Mouse (Mus musculus) spleen, postnatal 36 days (tissue): Measurements from ENCODE around the gene Cfap58.

Experiments used
- DNase-seq, 2 experiments: peaks; one replicate each; pipeline ENCODE4 v3.0.0; 2022; ENCODE audit warnings: low spot score in 2 of 2, mixed read lengths in 1 of 2

Gene Cfap58

DNA sequence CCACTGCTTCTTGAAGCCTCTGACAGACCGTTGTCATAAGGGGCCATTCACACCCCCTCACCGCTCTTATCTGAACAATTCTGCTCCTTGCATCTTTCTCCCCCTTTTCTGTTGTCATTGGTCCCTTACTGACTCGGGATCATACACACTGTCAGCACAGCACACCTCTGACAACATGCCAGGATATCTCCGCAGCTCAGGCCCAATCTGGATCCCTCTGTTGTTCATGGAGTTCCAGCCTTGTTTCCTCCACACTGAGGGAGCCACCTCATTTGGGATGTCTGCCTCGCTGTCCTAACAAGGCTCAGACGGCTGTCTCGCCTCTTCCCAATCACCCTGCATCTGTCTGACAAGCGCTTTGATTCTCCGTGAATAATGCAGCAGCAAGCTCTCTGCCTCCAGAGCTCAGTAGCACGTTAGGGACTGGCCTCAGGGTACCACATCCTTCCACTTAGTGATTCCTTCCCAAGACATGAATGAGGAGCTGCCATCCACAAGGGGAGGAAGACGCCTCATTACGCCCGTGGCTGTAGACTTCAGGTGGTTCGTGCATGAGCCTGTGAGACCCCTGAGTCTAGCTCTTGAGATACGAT, 40.7 kb downstream of the Cfap58 start:
- no peak for DNase-seq

DNA sequence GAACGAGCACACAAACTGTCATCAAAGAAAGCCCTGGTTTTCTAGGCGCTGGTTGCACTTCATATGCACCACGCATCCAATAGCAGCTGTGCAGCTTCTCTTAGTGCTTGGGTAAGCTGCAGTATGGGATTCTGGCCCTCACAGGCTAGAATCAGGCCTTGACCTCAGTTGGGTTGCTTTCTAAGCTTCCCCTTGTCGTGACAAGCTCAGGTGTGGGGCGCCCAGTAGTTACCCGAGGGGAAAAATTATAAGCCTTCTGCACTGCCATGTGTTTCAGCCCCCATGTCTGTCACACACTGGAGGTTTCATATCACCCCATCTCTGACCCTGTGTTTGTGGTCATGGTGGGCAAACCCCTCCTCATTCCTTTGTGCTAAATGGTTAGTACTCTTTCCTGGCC, 42.0 kb downstream of the Cfap58 start:
- DNase-seq: no peak

DNA sequence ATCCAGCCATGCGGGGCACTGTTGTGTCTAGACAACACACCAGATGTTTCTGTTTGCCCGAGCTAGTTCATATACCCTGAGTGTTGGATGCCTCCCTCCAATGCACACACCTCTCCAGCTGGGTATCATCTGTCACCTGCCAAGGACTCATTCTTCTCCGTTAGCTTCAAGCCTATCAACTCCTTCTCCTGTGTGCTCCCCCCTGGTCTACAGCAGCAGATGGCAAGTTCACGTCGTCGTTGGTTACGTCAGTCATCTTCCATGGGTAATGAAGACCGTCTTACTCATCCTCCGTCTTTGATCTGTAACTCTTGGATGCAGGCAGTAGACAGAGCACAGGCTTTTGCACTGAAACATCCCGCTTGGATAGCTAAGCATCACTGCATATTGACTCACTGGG, 42.8 kb downstream of the Cfap58 start:
- DNase-seq: no peak

DNA sequence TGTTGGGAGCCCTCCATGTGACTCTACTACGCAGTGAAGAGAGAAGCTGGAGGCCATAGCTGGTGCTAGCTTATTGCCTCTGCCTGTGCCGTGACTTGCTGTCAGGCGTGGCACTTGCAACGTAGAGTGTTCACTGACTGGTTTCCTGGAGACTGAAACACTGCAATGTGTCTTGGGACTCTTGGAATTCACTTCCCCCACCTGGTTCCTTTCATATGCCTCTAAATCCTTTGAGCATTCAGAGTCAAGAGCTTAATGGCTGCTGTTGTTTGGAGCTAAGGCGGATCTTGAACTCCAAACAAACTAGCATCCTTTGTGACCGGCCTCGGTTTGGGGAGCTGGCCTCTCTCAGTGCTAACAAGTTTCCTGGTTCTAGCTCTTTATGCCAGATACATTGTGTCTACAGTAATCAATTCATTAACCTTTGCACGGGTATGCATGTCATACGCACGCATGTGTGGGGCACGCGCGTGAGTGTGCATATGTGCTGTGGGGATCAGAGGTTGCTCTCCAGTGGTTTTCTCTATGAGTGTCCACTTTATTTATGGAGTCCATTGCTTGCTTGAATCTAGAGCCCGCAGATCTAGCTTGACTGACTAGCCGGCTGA, 48.2 kb downstream of the Cfap58 start:
- no peak for DNase-seq

DNA sequence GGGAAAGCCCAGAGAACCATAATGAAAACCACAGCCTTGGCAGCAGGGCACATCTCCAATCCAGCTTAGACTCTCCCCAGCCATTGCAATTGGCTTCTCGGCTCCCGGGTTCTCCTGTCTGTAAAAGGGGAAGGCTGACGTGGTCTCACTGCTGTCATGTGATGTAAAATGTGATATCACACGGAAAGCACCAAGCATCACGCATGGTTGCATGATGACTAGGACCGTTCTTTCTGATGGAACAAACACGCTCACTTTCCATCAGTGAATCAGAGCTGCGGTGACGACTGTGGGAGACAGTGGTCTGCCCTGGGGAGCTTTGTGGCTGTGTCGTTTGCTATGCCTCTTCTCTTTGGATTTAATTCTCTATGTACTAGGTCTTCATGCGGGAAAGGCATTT, 50.5 kb downstream of the Cfap58 start:
- no peak for DNase-seq

DNA sequence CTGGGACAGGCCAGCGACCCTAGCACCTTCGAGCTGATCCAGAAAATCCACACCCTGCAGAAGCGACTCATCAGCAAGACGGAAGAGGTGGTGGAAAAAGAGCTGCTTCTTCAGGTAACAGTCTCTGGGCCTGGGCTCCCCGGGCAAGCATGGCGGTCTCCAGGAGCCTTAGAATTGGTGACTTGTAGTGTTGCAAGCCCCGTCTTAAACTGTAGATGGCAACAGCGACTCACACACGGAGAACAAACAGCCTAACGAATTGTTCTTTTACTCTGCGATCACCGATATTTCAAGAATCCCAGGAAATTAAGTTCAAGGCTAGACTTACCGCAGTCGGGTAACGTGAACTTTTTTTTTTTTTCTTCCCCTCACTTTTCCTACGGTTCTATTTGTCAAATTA, 51.0 kb downstream of the Cfap58 start:
- no peak for DNase-seq

DNA sequence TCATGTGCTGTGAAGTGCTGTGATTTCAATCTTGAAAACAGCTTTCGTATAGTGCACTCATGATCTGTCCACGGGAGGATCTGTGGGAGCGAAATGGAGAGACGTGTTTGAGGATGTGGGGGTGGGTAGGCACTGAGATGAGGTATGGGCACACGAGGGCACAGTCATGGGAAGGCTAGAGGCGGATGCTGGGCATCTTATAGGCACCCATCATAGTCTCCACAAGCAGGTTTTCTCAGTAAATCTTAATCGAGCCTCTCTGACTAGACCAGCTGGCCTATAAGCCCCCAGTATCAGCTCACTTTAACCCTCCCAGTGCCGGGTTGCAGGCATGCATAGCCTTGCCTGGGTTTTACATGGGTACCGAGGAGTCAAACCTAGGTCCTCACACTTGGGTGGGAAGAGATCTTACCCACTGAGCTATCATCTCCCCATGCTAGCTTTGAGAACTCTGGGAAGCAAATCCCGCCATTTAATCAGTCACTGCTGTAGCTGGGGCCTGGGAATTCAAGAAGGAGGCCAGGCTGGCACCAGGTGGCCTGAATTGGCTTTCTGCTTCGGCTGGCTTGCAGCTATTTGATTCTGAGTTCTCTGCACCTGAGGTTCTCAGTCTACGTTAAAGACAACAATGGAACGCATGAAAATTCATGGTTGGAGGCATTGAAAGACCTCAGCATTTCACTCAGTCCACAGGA, 51.6 kb downstream of the Cfap58 start:
- DNase-seq: no peak

DNA sequence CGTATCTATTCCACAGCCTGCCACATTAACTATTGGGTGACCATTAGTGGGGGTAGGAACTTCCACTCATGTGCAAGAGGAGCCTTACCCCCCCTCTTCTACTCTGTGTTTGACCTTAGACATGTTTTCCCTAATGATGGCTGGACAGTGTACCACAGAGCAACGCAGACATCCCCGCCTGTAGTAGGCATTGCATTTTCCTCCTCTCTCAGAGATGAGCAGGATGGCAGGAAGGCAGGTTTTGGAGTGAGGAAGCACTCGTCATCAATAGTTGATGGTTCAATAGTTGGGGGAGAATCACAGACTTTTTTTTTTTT, 52.1 kb downstream of the Cfap58 start:
- DNase-seq: no peak

DNA sequence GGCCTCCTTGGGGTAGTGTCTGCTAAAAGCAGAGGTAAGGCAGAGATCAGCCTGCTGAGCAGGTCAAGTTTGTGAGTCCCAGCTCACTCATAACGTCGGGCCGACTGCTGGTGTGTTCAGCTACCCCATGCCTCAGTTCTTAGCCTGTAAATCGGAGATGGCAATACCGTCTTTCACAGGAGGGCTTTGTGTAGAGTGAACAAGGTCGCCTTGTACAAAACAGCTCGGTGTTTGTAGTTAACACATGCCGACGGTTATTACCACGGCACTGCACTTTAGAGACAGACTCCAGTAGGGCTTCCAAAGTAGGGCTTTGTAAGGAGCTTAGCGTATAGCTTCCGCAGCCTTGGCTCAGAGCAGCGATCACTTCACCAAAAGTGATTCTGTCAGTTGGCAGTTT, 63.8 kb downstream of the Cfap58 start:
- DNase-seq: no peak

DNA sequence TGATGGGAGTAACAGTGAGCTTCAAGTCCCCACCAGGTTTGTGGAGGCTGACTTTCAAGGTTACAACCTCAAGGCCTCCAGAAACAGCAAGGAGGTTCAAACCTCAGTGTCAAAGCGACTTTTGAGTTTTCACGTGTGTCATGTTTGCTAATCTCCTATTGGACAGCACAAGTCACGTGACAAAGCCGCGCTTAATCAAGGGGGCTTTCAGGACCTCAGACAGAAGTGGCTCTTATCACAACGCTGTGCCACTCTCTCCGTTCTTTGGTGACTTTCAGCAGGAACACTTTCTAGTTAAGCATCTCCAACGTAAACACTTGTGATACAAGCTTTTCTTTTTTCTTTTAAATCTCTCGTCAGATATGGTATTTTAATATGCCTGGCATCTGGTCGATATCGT, 64.3 kb downstream of the Cfap58 start:
- DNase-seq: no peak

DNA sequence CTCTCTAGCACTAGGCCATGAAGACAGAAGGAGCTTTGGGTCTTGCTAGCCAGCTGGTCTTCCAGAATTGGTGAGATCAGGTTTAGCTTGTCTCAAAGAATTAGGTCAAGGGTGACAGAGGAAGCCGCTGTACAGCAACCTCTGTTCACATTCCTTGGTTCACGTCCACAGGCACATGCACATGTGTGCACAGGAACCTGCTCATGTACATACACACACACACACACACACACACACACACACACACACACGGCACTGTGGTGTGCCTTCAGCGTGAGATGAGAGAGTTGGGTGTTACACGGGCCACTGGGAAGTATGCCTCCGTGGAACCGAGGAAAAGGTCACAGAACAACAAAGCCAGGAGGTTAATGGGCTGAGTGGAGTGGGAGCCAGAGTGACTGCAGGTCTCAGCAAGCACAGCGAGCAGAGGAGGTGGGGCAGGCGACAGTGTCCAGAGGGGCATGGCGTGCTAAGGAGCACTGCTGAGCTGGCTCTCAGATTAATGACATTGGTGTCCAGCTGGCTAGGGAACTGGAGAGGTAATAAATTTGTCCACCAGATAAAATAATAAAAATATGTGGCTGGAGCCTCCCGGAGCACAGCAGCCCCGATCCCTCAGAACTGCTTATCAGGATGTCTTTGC, 71.4 kb downstream of the Cfap58 start:
- DNase-seq: no peak

DNA sequence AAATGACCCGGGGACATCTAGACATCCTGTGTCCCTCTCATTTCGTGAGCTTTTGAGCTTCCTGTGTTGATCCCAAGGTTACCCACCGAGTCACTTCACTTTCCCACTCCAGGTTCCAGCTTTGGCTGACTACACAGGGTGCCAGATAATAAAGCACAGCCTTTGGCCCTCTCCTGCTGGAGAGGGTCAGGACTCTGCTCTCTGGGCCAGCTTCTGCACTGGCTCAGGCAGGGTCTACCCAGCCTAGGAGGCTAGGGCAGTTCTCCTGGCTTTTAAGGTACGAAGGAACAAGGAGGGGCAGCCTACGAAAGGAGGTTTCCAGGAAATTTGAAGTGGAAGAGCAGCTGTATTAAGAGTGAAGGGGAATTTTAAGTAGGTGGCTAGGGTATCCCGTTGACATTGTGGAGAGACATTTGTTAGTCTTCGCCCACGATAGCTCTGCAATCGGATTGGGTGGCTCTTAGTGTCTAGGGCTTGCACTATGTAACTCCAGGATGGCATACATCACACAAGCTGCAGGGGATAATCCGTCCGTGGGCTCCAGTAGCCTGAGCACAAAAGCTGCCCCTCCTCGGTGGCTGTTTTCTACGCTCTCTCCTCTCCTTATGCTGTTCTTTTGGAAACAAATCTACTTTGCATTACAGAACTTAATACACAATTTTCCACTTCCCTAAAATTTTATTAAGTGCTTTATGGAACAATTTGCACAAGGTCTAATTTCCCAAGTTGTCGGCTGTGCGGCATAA, 72.3 kb downstream of the Cfap58 start:
- no peak for DNase-seq

DNA sequence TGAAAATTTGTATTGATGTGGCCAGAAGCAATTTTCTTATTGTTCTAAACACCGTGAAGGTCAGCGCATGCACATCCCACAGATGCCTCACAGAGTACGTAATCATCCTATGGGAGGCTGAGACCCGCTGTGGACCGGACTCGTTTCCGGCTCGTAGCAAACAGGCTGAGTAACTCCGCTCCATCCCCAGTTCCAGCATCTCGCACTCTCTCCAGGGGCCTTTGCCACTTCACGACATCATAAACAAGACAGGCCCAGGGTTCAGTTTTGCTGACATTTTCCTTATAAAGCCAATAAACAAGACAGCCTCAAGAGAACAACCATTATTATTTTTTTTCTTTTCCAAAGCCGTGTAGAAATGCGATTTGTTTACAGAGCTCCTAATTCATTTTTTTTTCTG, 82.6 kb downstream of the Cfap58 start:
- no peak for DNase-seq

DNA sequence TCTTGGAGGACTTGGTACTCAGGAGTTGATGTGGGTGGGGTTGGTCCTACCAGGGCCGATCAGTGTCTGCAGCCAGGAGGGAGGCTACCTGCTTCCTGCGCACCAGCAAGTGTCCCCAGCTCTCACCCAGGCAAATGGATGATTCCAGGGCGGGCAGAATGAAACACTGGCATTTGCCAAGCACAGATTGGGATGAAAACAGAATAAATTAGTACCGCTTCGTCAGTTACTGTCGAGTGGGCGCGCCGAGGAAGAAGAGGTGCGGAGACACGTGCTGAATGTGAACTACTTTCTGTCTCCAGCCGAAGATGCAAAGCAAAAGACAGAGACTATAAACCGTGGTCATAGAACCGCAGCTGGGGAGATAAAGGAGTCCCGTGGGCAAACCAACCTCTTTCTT, 84.0 kb downstream of the Cfap58 start:
- no peak for DNase-seq

DNA sequence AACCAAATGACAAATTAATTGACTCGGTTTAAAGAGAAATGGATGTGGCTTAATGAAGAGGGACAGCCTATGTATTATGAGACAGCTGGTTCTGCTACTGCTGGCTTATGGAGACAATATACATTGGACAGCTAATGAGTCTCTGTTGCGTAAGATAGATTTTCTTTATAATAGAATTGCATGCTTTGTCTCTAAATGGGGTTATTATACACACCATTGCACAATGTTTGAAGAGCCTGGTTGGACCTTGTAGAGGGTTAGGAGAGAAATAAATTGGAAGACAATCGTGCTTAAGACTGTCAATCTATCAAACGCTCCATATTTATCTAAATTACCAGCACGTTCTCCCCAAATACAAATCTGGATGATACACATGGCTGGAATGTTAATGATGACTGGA, 85.3 kb downstream of the Cfap58 start:
- no peak for DNase-seq

DNA sequence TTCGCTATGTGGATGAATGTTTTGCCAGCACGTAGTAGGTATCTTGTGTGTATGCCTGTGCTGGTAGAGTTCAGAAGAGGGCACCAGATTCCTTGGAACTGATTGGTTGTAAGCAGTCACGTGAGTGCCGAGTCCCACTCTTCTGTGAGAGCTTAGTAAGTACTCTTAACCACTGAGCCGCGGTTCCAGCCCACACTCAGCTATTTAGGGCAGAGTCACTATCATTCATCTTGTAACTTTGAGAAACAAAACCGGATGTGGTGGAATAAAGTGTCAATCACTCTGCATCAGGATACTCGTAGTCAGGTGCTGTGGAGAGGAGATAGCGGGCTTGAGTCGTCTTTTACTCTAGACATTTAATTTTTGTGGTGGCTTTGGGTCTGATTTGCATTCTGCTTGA, 86.3 kb downstream of the Cfap58 start:
- DNase-seq: no peak

DNA sequence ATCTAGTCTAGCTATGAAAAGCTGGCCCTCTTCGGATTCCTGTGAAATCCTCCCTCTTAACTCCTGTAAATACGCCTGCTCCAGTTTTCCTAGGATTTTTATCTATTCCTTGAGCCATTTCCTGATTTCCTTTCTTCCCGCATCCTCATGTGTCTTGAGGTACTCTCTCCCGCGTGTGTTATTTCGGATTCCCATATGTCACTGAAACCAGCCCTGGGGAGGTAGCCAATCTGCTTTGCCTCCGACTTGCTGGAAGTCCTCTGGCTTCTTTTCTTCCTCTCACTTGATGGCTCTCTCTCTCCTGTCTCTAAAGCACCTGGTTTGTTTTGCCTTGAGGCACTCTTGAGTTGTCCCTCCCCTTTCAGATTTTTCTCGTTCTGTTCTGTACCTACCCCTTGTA, 87.9 kb downstream of the Cfap58 start:
- no peak for DNase-seq

DNA sequence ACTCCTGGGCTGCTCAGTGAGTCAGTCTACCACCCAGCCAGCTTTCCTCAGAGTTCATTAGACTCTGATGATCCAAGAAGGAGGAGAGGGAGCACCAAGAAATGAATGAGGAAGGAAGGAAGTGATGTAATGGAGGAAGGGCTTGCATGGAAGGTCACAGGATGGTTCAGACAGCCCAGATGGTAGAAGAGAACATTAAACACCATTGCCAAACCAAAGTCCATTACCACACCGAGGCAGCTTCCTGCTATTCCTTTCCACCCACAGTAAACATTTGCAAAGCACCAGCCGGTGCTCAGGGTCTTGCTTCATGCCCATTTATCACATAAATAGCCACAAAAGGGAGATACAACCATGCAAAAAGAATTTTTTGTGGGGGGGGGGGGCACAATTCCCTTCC, 89.4 kb downstream of the Cfap58 start:
- no peak for DNase-seq

DNA sequence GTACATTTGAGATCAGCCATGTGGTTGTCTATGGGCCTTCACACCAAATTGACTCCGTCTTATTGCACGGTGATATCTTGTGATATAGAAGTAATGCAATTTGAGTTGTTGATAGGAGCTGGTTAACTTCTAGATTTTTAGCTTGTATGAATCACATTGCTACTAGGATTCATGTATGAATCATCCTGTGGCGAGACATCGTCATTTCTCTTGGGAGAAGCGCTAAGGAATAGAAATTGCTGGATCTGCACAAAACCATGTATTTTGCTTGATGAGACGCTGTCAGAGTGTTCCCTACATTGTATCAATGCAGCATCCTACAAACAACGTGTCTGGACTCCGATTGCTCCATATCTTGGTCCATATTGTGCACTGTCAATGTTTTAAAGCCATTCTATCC, 102.1 kb downstream of the Cfap58 start:
- no peak for DNase-seq

DNA sequence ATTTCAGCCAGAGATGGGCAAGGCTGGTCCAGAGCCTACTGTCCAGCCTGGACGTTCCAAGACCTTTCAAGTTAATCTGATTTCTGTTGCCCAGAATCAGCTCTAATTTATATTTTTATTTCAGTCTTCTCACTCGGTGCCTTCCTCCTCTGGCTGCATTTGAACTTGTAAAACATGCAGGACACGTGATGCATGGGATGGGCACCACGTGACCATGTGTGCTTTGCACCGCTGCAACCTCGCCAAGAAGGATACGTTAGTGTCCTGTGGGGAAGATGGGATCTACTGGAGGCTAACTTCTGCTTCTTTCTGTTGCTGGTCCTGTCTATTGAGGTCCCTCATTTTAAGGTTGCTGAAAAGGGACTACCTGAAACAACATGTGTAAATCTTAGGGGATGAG, 109.8 kb downstream of the Cfap58 start:
- DNase-seq: no peak

DNA sequence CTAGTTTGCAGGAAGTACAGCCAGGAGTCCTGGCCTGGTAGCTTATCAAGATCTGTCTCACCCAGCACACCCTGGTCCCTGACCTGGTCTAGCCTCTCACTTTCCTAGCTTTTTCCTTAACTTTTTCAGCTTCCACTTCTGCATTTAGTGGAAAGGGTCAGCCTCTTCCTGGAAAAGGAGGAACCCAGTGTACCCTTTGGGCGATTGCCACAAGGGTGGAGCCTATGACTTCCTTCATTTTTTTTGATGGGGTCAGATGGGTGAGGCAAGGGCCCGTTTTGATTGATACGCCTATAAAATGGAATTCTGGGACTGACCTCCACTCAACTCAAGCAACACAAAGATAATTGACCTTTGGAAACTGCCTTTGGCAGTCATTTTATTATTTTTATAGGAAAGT, 111.9 kb downstream of the Cfap58 start:
- no peak for DNase-seq

DNA sequence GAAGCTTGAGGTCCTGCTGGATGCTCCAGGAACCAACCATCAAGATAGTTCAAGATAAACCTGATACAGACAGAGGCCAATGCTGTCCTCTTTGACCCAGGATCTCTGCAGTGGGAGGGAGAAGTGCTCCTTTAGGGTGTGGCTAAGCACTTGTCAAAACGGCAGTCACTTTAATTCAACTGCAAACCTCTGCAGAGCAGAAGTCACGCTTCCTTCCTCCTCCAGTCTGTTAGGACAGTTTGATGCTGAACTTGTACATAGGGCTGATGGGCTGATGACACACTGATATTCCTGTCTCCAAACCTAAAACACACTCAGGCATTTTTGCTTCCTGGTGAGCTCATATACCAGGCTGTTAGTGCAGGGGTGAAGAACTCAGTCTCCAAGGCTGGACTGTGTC, 125.8 kb downstream of the Cfap58 start:
- no peak for DNase-seq

DNA sequence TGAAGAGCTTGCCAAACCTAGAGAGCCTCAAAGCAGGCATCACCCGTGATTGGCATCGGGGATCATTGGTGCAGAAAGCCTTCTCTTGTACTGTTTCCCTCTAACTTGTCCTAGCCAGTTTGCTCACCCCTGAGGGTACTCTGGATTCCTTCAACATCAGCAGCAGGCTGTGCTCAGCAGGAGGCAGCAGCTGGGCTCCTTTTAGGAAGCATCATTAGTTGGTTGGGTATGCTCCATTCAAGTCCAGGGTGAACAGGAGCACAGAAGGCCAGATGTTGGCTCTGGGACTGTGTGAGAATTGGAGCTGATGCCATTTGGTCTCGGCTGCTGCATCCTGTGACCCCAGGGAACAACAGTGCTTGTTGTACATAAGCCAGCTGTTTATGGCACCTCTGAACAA, 142.2 kb downstream of the Cfap58 start:
- DNase-seq: no peak
